Mouse (Mus musculus): ENCODE data around the gene Dapk1.

GRCm38 (mm10) chr13:60650000-60650399, 48.3 kb downstream of the Dapk1 start:
- TF ChIP-seq POLR2A (IDR thresholded peaks at IDR 0.05; ENCODE audit: insufficient read depth, low read depth, low read length) (no peak), CTCF (IDR thresholded peaks at IDR 0.05) (no peak), EP300 (IDR thresholded peaks at IDR 0.05; ENCODE audit: insufficient read depth, low read depth, low read length) (no peak)

Data from heart, adult 2 months (tissue).